Comparison of ENCODE assay signal across 1 mouse cellular context in the genomic region with DNA sequence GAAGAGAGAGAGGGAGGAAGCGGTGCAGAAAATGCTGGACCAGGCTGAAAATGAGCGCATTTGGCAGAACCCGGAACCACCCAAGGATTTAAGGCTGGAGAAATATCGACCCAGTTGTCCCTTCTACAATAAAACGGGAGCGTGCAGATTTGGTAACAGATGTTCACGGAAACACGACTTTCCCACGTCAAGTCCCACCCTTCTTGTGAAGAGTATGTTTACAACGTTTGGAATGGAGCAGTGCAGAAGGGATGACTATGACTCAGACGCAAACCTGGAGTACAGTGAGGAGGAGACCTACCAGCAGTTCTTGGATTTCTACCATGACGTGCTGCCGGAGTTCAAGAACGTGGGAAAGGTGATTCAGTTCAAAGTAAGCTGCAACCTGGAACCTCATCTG.
TF ChIP-seq lines count a peak whose summit lies in the region.

No protein-coding gene starts in this region.

TF ChIP-seq in ES-E14, 5 proteins besides CTCF, POLR2A, EP300 and RAD21:
- TF ChIP-seq ZNF384 (IDR thresholded peaks at IDR 0.05; ENCODE audit: low read depth, low read length) (no peak), HCFC1 (IDR thresholded peaks at IDR 0.05; ENCODE audit: borderline replicate concordance, insufficient read depth, low read length) (no peak)
